Mouse (Mus musculus) cerebral cortex, adult 2 months (tissue): ENCODE measurements around the gene U2af1l4.

Experiments used
- WGBS: fragments of 180-500 bp; shearing (Covaris S2); methylation state at CpG from one replicate; pipeline ENCODE4 v1.1.7; 2018; 5-methylcytosine and 5-hydroxymethylcytosine counted together

Gene U2af1l4

GRCm38 (mm10) chr7:30563117-30563905 is at the start of gene U2af1l4, which contains the start of the genes Gm49396 and Psenen:
TSS of gene U2af1l4 (plus strand) at chr7:30563301.
TSS of gene Gm49396 (plus strand) at chr7:30563344.
TSS of gene Psenen (minus strand) at chr7:30563627.
- WGBS, result under 1% methylated on average over 45 of the region's 45 CpGs

GRCm38 (mm10) chr7:30515003-30515760 is 47.9 kb upstream of the U2af1l4 start:
- WGBS, result 80% methylated on average over 24 of the region's 24 CpGs

GRCm38 (mm10) chr7:30518325-30518724 is 44.8 kb upstream of the U2af1l4 start:
- WGBS, result 50% methylated on average over 8 of the region's 8 CpGs

- whole genome bisulfite sequencing, result 73% methylated on average over 4 of the region's 4 CpGs
Observed at GRCm38 (mm10) chr7:30520396-30520795, 42.7 kb upstream of the U2af1l4 start.

GRCm38 (mm10) chr7:30520856-30521255 is 42.2 kb upstream of the U2af1l4 start:
- WGBS, result 61% methylated on average over 5 of the region's 5 CpGs

- 85% methylated on average over 10 of the region's 10 CpGs for WGBS
Observed at GRCm38 (mm10) chr7:30522871-30523270, 40.2 kb upstream of the U2af1l4 start.

GRCm38 (mm10) chr7:30524487-30524886 is 38.6 kb upstream of the U2af1l4 start:
- WGBS, result 81% methylated on average over 6 of the region's 6 CpGs

- 48% methylated on average over 10 of the region's 10 CpGs for WGBS
Observed at GRCm38 (mm10) chr7:30525954-30526353, 37.1 kb upstream of the U2af1l4 start.

- WGBS, result 48% methylated on average over 17 of the region's 17 CpGs
Observed at GRCm38 (mm10) chr7:30526399-30526798, 36.7 kb upstream of the U2af1l4 start.

- 66% methylated on average over 14 of the region's 14 CpGs for WGBS
Observed at GRCm38 (mm10) chr7:30526981-30527380, 36.1 kb upstream of the U2af1l4 start.

GRCm38 (mm10) chr7:30531291-30531815 is 31.7 kb upstream of the U2af1l4 start:
- WGBS, result 44% methylated on average over 9 of the region's 9 CpGs

- WGBS, result 21% methylated on average over 8 of the region's 8 CpGs
Observed at GRCm38 (mm10) chr7:30532931-30533330, 30.2 kb upstream of the U2af1l4 start.

GRCm38 (mm10) chr7:30533941-30534632 is 29.0 kb upstream of the U2af1l4 start:
- WGBS, result 5% methylated on average over 26 of the region's 26 CpGs

GRCm38 (mm10) chr7:30534633-30535577 is 28.2 kb upstream of the U2af1l4 start, which contains the start of gene Arhgap33:
TSS of gene Arhgap33 (minus strand) at chr7:30535060.
- WGBS, result under 1% methylated on average over 82 of the region's 84 CpGs

- WGBS, result 92% methylated on average over 7 of the region's 7 CpGs
Observed at GRCm38 (mm10) chr7:30540572-30540971, 22.5 kb upstream of the U2af1l4 start.

GRCm38 (mm10) chr7:30544327-30544726 is 18.8 kb upstream of the U2af1l4 start:
- 96% methylated on average over 2 of the region's 2 CpGs for WGBS

GRCm38 (mm10) chr7:30549880-30550279 is 13.2 kb upstream of the U2af1l4 start:
- WGBS, result 84% methylated on average over 2 of the region's 2 CpGs

- 95% methylated on average over 1 of the region's 1 CpGs for WGBS
Observed at GRCm38 (mm10) chr7:30550603-30551002, 12.5 kb upstream of the U2af1l4 start.

- 2% methylated on average over 10 of the region's 10 CpGs for WGBS
Observed at GRCm38 (mm10) chr7:30551445-30552101, 11.5 kb upstream of the U2af1l4 start.
